Mouse (Mus musculus) hindbrain, embryonic 13.5 days (tissue): ENCODE measurements around the gene Ebf1. TPM values are rescaled to one million over a fixed set of nuclear protein-coding genes. Genes with fewer than 3 reads are reported as not detected.

Experiments
- ATAC-seq: fragments of 200-750 bp; cut with Nextera tagmentation; 2 replicates; pipeline ENCODE4 v1.8.0; 2017; ENCODE audit warnings: moderate TSS enrichment; ENCODE audit not compliant: low FRiP score
- H3K27ac ChIP-seq: fragments of 300-500 bp; sonication (generic); 2 replicates; pipeline ENCODE4 v1.5.1; 2015; ENCODE audit warnings: inconsistent platforms, mild to moderate bottlenecking, moderate library complexity
- H3K27me3 ChIP-seq: fragments of 300-500 bp; sonication (generic); 2 replicates; pipeline ENCODE4 v1.6.1; 2015; ENCODE audit warnings: mild to moderate bottlenecking, inconsistent platforms
- H3K36me3 ChIP-seq: fragments of 300-500 bp; sonication (generic); 2 replicates; pipeline ENCODE4 v1.6.1; 2015; ENCODE audit warnings: mild to moderate bottlenecking, inconsistent platforms
- H3K4me1 ChIP-seq: fragments of 300-500 bp; sonication (generic); replicated peaks from 2 replicates; pipeline ENCODE4 v1.6.1; 2015; ENCODE audit warnings: inconsistent platforms
- H3K4me2 ChIP-seq: fragments of 300-500 bp; sonication (generic); 2 replicates; pipeline ENCODE4 v1.6.1; 2015; ENCODE audit warnings: inconsistent platforms, mild to moderate bottlenecking, moderate library complexity
- H3K4me3 ChIP-seq: fragments of 300-500 bp; sonication (generic); 2 replicates; pipeline ENCODE4 v1.5.1; 2015; ENCODE audit warnings: mild to moderate bottlenecking, inconsistent platforms
- H3K9ac ChIP-seq: fragments of 300-500 bp; sonication (generic); 2 replicates; pipeline ENCODE4 v1.6.1; 2015; ENCODE audit warnings: mild to moderate bottlenecking, inconsistent platforms
- H3K9me3 ChIP-seq: fragments of 300-500 bp; sonication (generic); 2 replicates; pipeline ENCODE4 v1.6.1; 2016; ENCODE audit warnings: inconsistent platforms
- WGBS: fragments of 180-500 bp; shearing (Covaris S2); methylation state at CpG from one replicate; pipeline ENCODE4 v1.1.7; 2015; 5-methylcytosine and 5-hydroxymethylcytosine counted together
- polyA plus RNA-seq: library from polyadenylated mRNA; unstranded; fragments of >200 nt; fragmentation: Nextera tagmentation; extraction: Ambion mirVana; gene quantifications from 2 replicates; pipeline ENCODE4 v1.2.1, GENCODE M21; 2015

The Ebf1 gene
- polyA plus RNA-seq, 1 experiment from 2014 or later, result 159 TPM

- no peak overlapping the region for H3K9ac ChIP-seq
- ATAC-seq, result no peak
- no peaks in the 10 kb centered on the region for H3K9me3 ChIP-seq
- H3K27me3 ChIP-seq, result no peaks in the 10 kb centered on the region
- H3K4me2 ChIP-seq, result no peak overlapping the region
- peaks cover 60% of the 10 kb centered on the region for H3K4me1 ChIP-seq
- no peaks in the 10 kb centered on the region for H3K36me3 ChIP-seq
- WGBS, result 87% methylated on average over 4 of the region's 4 CpGs
- H3K27ac ChIP-seq, result peak overlapping the region; percentile 52
- no peak overlapping the region for H3K4me3 ChIP-seq
Measured at GRCm38 (mm10) chr11:44681995-44682394, 64.9 kb downstream of the Ebf1 start.

DNA sequence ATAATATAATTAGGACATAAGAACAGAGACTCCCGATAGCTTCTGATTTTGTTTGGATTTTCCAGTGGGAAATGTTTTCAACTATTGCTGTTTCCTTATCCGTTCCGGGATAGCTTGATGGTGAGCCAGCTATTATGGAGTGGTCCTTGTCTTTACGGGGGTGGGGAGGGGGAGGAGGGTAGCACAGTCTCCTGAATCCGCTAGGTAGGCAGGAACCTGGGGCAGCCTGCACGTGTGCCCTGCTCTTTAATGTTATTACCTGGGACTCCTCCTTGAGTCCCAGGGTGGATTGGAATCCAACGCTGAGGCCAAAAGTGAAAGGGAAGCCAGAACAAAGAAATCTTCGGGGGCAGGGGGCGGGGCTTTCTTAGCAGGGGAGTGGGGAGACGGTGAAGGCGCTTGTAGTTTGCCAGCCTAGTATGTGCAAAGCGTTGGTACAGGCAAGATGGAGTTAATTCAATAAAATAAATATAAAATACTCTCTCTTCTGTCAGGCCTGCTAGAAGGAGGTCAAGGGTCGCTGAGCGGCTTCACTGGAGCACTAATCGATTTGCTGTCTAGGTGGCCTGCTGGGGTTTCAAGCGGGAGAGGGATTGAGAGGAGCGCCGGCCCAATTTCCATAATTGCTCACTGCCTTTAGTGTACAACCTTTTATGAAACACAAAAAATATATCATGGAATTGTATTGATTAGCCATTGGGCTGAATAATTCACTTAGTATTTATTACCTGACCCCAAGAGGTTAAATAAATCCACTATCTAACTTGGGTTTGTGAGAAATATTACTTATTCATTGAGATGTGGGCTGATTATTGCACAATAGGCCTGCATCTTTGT is 65.8 kb downstream of the Ebf1 start:
- no peaks in the 10 kb centered on the region for H3K36me3 ChIP-seq
- ATAC-seq, result peak; percentile 80
- peaks cover 60% of the 10 kb centered on the region for H3K4me1 ChIP-seq
- H3K9ac ChIP-seq, result no peak overlapping the region
- no peak overlapping the region; the same call in 1 of the 2 replicates for H3K4me3 ChIP-seq
- 16% methylated on average over 18 of the region's 18 CpGs for WGBS
- H3K27me3 ChIP-seq, result no peaks in the 10 kb centered on the region
- peak overlapping the region; percentile 33; the same call in 1 of the 2 replicates for H3K4me2 ChIP-seq
- H3K27ac ChIP-seq, result peak overlapping the region; percentile 60
- no peaks in the 10 kb centered on the region for H3K9me3 ChIP-seq

- no peaks in the 10 kb centered on the region for H3K36me3 ChIP-seq
- no peaks in the 10 kb centered on the region for H3K27me3 ChIP-seq
- no peak overlapping the region for H3K4me2 ChIP-seq
- H3K9me3 ChIP-seq, result no peaks in the 10 kb centered on the region
- no peak overlapping the region for H3K4me3 ChIP-seq
- peaks cover 53% of the 10 kb centered on the region for H3K4me1 ChIP-seq
- H3K9ac ChIP-seq, result no peak overlapping the region
- H3K27ac ChIP-seq, result peak overlapping the region; percentile 62
- 57% methylated on average over 20 of the region's 20 CpGs for WGBS
- no peak for ATAC-seq
Measured at GRCm38 (mm10) chr11:44684486-44685076, 67.5 kb downstream of the Ebf1 start.

GRCm38 (mm10) chr11:44685129-44685528 is 68.0 kb downstream of the Ebf1 start:
- Histone ChIP-seq H3K36me3 (no peaks in the 10 kb centered on the region), H3K9me3 (no peaks in the 10 kb centered on the region), H3K27ac (peak overlapping the region; percentile 62; the same call in 1 of the 2 replicates), H3K4me3 (no peak overlapping the region), H3K4me2 (no peak overlapping the region), H3K4me1 (peaks cover 53% of the 10 kb centered on the region), H3K27me3 (no peaks in the 10 kb centered on the region), H3K9ac (no peak overlapping the region)
- ATAC-seq, result no peak
- WGBS, result 61% methylated on average over 3 of the region's 3 CpGs

DNA sequence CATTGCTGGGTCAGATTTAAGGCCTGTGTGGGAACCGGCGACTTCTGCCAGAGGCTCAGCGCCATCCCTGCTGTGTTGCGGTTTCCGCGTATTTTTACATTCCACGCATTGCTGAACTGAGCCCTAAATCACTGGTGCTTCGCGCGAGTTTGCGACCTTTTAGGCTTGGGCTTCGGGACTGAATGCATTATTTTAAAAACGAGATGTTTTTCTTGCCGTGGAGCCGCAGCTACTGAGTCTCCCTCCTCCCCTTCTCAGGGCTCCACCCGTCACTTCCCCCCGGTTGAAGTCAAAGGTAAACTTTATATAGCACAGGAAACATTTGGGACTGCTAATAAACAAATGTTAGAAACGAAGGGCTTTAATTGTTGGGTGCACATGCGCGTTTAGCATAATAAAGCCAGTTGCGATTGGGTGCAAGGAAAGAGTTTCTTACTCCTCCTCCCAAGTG is 68.8 kb downstream of the Ebf1 start:
- H3K4me1 ChIP-seq, result peaks cover 51% of the 10 kb centered on the region
- peak overlapping the region; percentile 20 for H3K4me2 ChIP-seq
- H3K27ac ChIP-seq, result peak overlapping the region; percentile 62
- no peak for ATAC-seq
- H3K9ac ChIP-seq, result no peak overlapping the region
- H3K27me3 ChIP-seq, result no peaks in the 10 kb centered on the region
- no peak overlapping the region for H3K4me3 ChIP-seq
- no peaks in the 10 kb centered on the region for H3K36me3 ChIP-seq
- WGBS, result 39% methylated on average over 21 of the region's 21 CpGs
- H3K9me3 ChIP-seq, result no peaks in the 10 kb centered on the region

DNA sequence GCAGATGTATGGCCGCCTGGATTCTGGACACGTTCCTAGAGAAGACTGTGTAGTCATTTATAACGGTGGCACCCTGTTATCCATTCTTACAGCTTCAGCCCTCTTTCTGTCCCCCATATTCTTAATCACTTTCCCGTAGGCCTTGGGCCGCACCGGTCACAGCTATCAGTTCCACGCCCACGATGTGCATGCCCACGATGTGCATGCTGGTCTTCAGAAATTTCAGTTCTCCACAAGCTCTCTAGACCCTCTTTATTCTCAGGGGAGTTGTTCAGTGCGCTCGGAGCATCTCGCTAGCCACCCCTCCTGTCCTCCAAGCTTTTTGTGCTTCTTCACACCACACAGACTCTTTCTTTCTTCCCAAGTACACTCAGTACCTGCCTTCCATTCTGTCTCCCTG is 69.3 kb downstream of the Ebf1 start:
- WGBS, result 79% methylated on average over 12 of the region's 12 CpGs
- H3K4me3 ChIP-seq, result no peak overlapping the region
- no peaks in the 10 kb centered on the region for H3K36me3 ChIP-seq
- H3K27ac ChIP-seq, result peak overlapping the region; percentile 62
- H3K4me2 ChIP-seq, result peak overlapping the region; percentile 20; the same call in 1 of the 2 replicates
- ATAC-seq, result no peak
- no peaks in the 10 kb centered on the region for H3K27me3 ChIP-seq
- peaks cover 47% of the 10 kb centered on the region for H3K4me1 ChIP-seq
- no peaks in the 10 kb centered on the region for H3K9me3 ChIP-seq
- H3K9ac ChIP-seq, result no peak overlapping the region

GRCm38 (mm10) chr11:44688542-44688941 is 71.4 kb downstream of the Ebf1 start:
- Histone ChIP-seq H3K4me1 (peaks cover 36% of the 10 kb centered on the region), H3K9ac (no peak overlapping the region), H3K9me3 (no peaks in the 10 kb centered on the region), H3K4me2 (no peak overlapping the region), H3K4me3 (no peak overlapping the region), H3K27me3 (no peaks in the 10 kb centered on the region), H3K36me3 (no peaks in the 10 kb centered on the region), H3K27ac (no peak overlapping the region)
- ATAC-seq, result no peak
- 79% methylated on average over 3 of the region's 3 CpGs for WGBS

GRCm38 (mm10) chr11:44689571-44690264 is 72.6 kb downstream of the Ebf1 start:
- ATAC-seq, result no peak
- WGBS, result 87% methylated on average over 7 of the region's 7 CpGs
- no peaks in the 10 kb centered on the region for H3K9me3 ChIP-seq

GRCm38 (mm10) chr11:44690265-44690572 is 73.1 kb downstream of the Ebf1 start:
- Histone ChIP-seq H3K4me1 (peaks cover 21% of the 10 kb centered on the region), H3K27ac (no peak overlapping the region), H3K9ac (no peak overlapping the region), H3K9me3 (no peaks in the 10 kb centered on the region), H3K27me3 (no peaks in the 10 kb centered on the region), H3K4me2 (no peak overlapping the region), H3K36me3 (no peaks in the 10 kb centered on the region), H3K4me3 (no peak overlapping the region)
- no peak for ATAC-seq
- WGBS, result 87% methylated on average over 5 of the region's 5 CpGs

More at GRCm38 (mm10) chr11:44689571-44690264, 72.6 kb downstream of the Ebf1 start:
- no peak overlapping the region for H3K27ac ChIP-seq
- H3K4me1 ChIP-seq, result peaks cover 26% of the 10 kb centered on the region
- H3K9ac ChIP-seq, result no peak overlapping the region
- H3K36me3 ChIP-seq, result no peaks in the 10 kb centered on the region
- H3K4me2 ChIP-seq, result no peak overlapping the region
- H3K4me3 ChIP-seq, result no peak overlapping the region
- no peaks in the 10 kb centered on the region for H3K27me3 ChIP-seq

DNA sequence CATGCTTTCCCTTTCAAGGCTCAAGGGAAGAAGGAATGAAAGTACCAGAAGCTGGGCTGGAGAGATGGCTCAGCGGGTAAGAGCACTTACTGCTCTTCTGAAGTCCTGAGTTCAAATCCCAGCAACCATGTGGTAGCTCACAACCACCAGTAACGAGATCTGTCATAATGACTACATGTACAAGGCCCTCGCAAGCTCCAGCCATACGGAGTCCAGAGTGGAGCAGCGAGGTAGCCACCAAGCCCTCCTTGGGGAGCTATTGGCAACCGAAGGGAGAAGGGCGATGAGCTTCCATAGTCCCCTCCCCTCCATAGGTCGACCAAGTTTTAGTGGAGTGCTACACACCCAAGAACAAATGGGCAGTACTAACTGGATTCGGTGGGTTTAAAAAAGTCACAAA is 78.3 kb downstream of the Ebf1 start:
- Histone ChIP-seq H3K9me3 (no peaks in the 10 kb centered on the region), H3K27ac (no peak overlapping the region), H3K27me3 (no peaks in the 10 kb centered on the region), H3K36me3 (no peaks in the 10 kb centered on the region), H3K9ac (no peak overlapping the region), H3K4me2 (no peak overlapping the region), H3K4me3 (no peak overlapping the region), H3K4me1 (peaks cover 27% of the 10 kb centered on the region)
- ATAC-seq, result no peak
- WGBS, result 94% methylated on average over 9 of the region's 9 CpGs

DNA sequence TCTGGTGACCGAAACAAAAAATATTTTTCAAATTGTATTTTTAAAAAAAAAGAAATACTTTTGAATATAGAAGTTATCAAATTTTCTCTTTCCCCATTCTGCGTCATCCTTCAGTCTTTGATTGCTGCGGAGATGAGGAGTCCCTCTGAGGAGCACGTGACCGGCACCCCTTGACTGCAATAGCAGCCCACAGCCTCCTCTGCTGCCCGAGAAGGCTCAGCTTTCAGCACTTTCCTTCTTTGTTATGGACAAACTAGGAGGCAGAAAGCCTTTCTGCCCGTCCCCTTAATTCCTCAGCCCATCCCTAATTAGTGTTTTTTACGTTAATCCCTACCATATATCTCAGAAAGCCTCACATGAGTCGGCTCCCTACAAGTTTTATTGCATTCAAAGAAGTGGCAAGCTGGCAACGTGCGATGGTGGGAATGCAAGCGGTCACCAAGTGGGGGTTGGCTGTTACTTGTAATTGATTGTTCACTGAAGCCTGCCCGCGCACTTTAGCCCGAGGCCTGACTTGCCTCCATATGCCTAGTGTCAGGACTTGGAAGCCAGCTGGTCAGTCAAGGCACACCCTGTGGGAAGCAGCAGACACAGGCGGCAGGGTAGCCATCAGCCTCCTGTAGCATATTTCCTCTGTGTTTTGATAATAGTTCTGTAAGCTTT is 79.6 kb downstream of the Ebf1 start:
- Histone ChIP-seq H3K4me3 (no peak overlapping the region), H3K9ac (no peak overlapping the region), H3K4me1 (peaks cover 35% of the 10 kb centered on the region), H3K36me3 (no peaks in the 10 kb centered on the region), H3K9me3 (no peaks in the 10 kb centered on the region), H3K4me2 (peak overlapping the region; percentile 40), H3K27ac (peak overlapping the region; percentile 20), H3K27me3 (no peaks in the 10 kb centered on the region)
- WGBS, result 6% methylated on average over 16 of the region's 16 CpGs
- peak; percentile 74 for ATAC-seq

GRCm38 (mm10) chr11:44700181-44700580 is 83.1 kb downstream of the Ebf1 start:
- Histone ChIP-seq H3K4me3 (no peak overlapping the region), H3K9ac (no peak overlapping the region), H3K27me3 (no peaks in the 10 kb centered on the region), H3K9me3 (no peaks in the 10 kb centered on the region), H3K4me2 (no peak overlapping the region), H3K36me3 (no peaks in the 10 kb centered on the region), H3K27ac (no peak overlapping the region), H3K4me1 (peaks cover 35% of the 10 kb centered on the region)
- ATAC-seq, result no peak
- WGBS, result 80% methylated on average over 4 of the region's 4 CpGs
